ENCODE assay signal across 8 mouse cellular contexts in the genomic region with DNA sequence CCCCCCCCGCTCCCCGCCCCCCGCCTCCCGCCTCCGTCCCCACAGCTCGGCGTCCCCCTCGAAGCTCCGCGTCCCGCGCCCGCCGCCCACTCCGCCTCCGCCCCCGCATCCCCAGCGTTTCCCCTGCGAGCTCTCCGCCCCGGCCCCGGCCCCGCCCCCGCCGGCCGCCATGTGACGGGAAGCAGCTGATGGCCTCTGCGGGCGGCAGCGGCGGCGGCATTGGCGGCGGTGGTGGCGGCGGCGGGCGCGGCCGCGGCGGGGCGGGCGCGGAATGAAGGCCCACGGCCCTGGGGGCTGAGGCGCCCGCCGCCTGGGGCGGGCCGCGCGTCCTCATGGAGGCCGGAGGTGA. TPM values are rescaled to one million over a fixed set of nuclear protein-coding genes. Genes with fewer than 3 reads are reported as not detected.
A peak's percentile ranks its signal among the peaks of the same experiment; 100 is the strongest.
DNase-seq lines count a peak whose midpoint lies in the region; ATAC-seq and TF ChIP-seq lines count a peak whose summit lies in the region.

A gene (plus strand): TSS at position 176 of the 349 bp plus-strand sequence.

- peak; percentile 74 for DNase-seq in T-cell, adult 2 months (ENCODE audit: low spot score)
- peak; percentile 88 to 95 for DNase-seq in cerebellum, postnatal 25 days
- DNase-seq in gastrocnemius, adult 18-20 months (ENCODE audit: low spot score), result peak; percentile 78
- DNase-seq in hindbrain, embryonic 14.5 days (ENCODE audit: low spot score), result peak; percentile 67
- peak; percentile 85 to 86 for DNase-seq in left cerebral cortex, adult 2 months (ENCODE audit: extremely low spot score in 1 of 2, low spot score in 2 of 2)
- DNase-seq in retina, postnatal 7 days (ENCODE audit: low read depth, low spot score), result peak; percentile 67
- peak; percentile 60 for DNase-seq in urinary bladder, postnatal 10 days (ENCODE audit: low spot score)

- H3K9me3 ChIP-seq in hindbrain, embryonic 14.5 days (ENCODE audit: control insufficient read depth, low read length), result no peaks in the 10 kb centered on the region

- no peak for TF ChIP-seq CTCF in left cerebral cortex, adult 2 months (IDR thresholded peaks at IDR 0.05)

- peak within 1 kb of the TSS; percentile 74 for H3K4me3 ChIP-seq in hindbrain, embryonic 14.5 days (replicated peaks; ENCODE audit: low read length)
- peak within 1 kb of the TSS; percentile 90 for H3K4me3 ChIP-seq in left cerebral cortex, adult 2 months
- H3K4me3 ChIP-seq in macrophage (ENCODE audit: inconsistent target), result peak within 1 kb of the TSS; percentile 98

- H3K36me3 ChIP-seq in hindbrain, embryonic 14.5 days (replicated peaks; ENCODE audit: control insufficient read depth, insufficient read depth), result no peaks in the 10 kb centered on the region
- no peaks in the 10 kb centered on the region for H3K36me3 ChIP-seq in macrophage (ENCODE audit: inconsistent target)

- H3K27me3 ChIP-seq in hindbrain, embryonic 14.5 days (ENCODE audit: control insufficient read depth, insufficient read depth, low read length), result no peaks in the 10 kb centered on the region

- peak within 1 kb of the TSS; percentile 88 for H3K9ac ChIP-seq in hindbrain, embryonic 14.5 days

- 20% methylated on average over 2 of the region's 54 CpGs for WGBS in hindbrain, embryonic 14.5 days
- under 1% methylated on average over 40 of the region's 54 CpGs for WGBS in macrophage (ENCODE audit: missing documents)

- peak within 1 kb of the TSS; percentile 87 for H3K27ac ChIP-seq in hindbrain, embryonic 14.5 days
- peak within 1 kb of the TSS; percentile 99 for H3K27ac ChIP-seq in left cerebral cortex, adult 2 months
- H3K27ac ChIP-seq in macrophage, result peak within 1 kb of the TSS; percentile 85

- H3K4me1 ChIP-seq in hindbrain, embryonic 14.5 days (replicated peaks; ENCODE audit: control insufficient read depth, insufficient read depth, low read length), result peaks cover 35% of the 10 kb centered on the region

- intact Hi-C loops in left cerebral cortex, adult 2 months (cut with DNase I), result loop anchor here (1.0 to 5.0 kb wide), 3 partner anchors 38 to 115 kb away; a partner anchor contains a TSS

- H3K79me2 ChIP-seq in macrophage (ENCODE audit: inconsistent target), result peaks cover 46% of the 10 kb centered on the region

- peak within 1 kb of the TSS; percentile 74 for H3K4me2 ChIP-seq in hindbrain, embryonic 14.5 days (replicated peaks)

- ATAC-seq in hindbrain, embryonic 14.5 days (ENCODE audit: low FRiP score), result peak; percentile 82

RNA-seq across cellular contexts. Expression of the gene that starts here (rescaled TPM):
- 100 to 1,000 TPM in 1 of 2 experiments, 10 to 100 TPM in 1; 94.9 to 120 TPM for total RNA-seq in gastrocnemius, adult 18-20 months (2021)
- 292 and 336 TPM in 2 replicates for polyA plus RNA-seq in hindbrain, embryonic 14.5 days (2014; fragmentation: Nextera tagmentation; extraction: Ambion mirVana)
- 100 to 1,000 TPM; 302 TPM for total RNA-seq in left cerebral cortex, adult 2 months (2021)
- 100 to 1,000 TPM; 104 to 399 (median 174) TPM for total RNA-seq in macrophage (2018; cell fraction: chromatin; rRNA removed)
- total RNA-seq in macrophage (2018; cell fraction: cytosol; rRNA removed), result 100 to 1,000 TPM in 25 of 26 experiments, 10 to 100 TPM in 1; 98.9 to 192 (median 133) TPM
- 100 to 1,000 TPM; 109 to 256 (median 145) TPM for total RNA-seq in macrophage (2018; cell fraction: nucleus; rRNA removed)
- 113 to 142 TPM (median 114 TPM) in 3 replicates for polyA plus RNA-seq in macrophage (2018)

Comparison
In these comparisons a context has a peak if more than half of its experiments do, and no peak if none do; other contexts are left out.
1. Peak in every context shown above with its lines: DNase-seq, ATAC-seq, H3K4me3 ChIP-seq and H3K27ac ChIP-seq.